Mouse (Mus musculus) E14TG2a.4 (cell line): ENCODE results near the gene Kcng3.

Source experiments
- CTCF ChIP-seq: conservative IDR thresholded peaks from 2 replicates; pipeline ENCODE4 v1.5.1; 2014; ENCODE audit warnings: low read length
- NANOG ChIP-seq: IDR thresholded peaks from 2 replicates; pipeline ENCODE4 v1.6.1; 2014; ENCODE audit warnings: borderline replicate concordance, low read length, mixed read lengths

- TF ChIP-seq CTCF (no peak), NANOG (no peak)
These were observed 69.3 kb downstream of the Kcng3 start for GRCm38 (mm10) chr17:83562153-83563010.
